Mouse (Mus musculus) heart, postnatal 0 days (tissue): Measurements from ENCODE around the gene Shkbp1. TPM values are rescaled to one million over a fixed set of nuclear protein-coding genes. Genes with fewer than 3 reads are reported as not detected.
A peak's percentile ranks its signal among the peaks of the same experiment; 100 is the strongest.

Source experiments
- ATAC-seq: fragments of 200-750 bp; cut with Nextera tagmentation; 2 replicates; pipeline ENCODE4 v1.8.0; 2017; ENCODE audit warnings: low read depth, moderate number of reproducible peaks, moderate library complexity; ENCODE audit not compliant: insufficient read depth
- DNase-seq: peaks from one replicate; pipeline ENCODE4 v3.0.0-alpha.2; 2016; ENCODE audit warnings: low spot score
- H3K27ac ChIP-seq: fragments of 300-500 bp; sonication (generic); 2 replicates; pipeline ENCODE4 v1.5.1; 2014; ENCODE audit warnings: low read depth, mild to moderate bottlenecking
- H3K27me3 ChIP-seq: fragments of 300-500 bp; sonication (generic); 2 replicates; pipeline ENCODE4 v1.6.1; 2014; ENCODE audit warnings: low read length, mixed read lengths; ENCODE audit not compliant: control insufficient read depth, insufficient read depth
- H3K36me3 ChIP-seq: fragments of 300-500 bp; sonication (generic); replicated peaks from 2 replicates; pipeline ENCODE4 v1.6.1; 2014; ENCODE audit warnings: low read length, mixed read lengths; ENCODE audit not compliant: control insufficient read depth, insufficient read depth
- H3K4me1 ChIP-seq: fragments of 300-500 bp; sonication (generic); 2 replicates; pipeline ENCODE4 v1.6.1; 2014; ENCODE audit warnings: antibody characterized with exemption; ENCODE audit not compliant: control insufficient read depth, insufficient read depth
- H3K4me2 ChIP-seq: fragments of 300-500 bp; sonication (generic); 2 replicates; pipeline ENCODE4 v1.6.1; 2014; ENCODE audit warnings: low read depth, mild to moderate bottlenecking, low read length, moderate library complexity
- H3K4me3 ChIP-seq: fragments of 300-500 bp; sonication (generic); 2 replicates; pipeline ENCODE4 v1.5.1; 2014; ENCODE audit warnings: low read depth, low read length
- H3K9ac ChIP-seq: fragments of 300-500 bp; sonication (generic); replicated peaks from 2 replicates; pipeline ENCODE4 v1.6.1; 2014; ENCODE audit warnings: low read depth, low read length, mixed read lengths
- H3K9me3 ChIP-seq: fragments of 300-500 bp; sonication (generic); replicated peaks from 2 replicates; pipeline ENCODE4 v1.6.1; 2016; ENCODE audit warnings: low read length; ENCODE audit not compliant: control insufficient read depth
- CTCF ChIP-seq: IDR thresholded peaks from 2 replicates; pipeline ENCODE4 v1.5.1; 2016; ENCODE audit warnings: antibody characterized with exemption, control low read depth, low read depth
- EP300 ChIP-seq: IDR thresholded peaks from 2 replicates; pipeline ENCODE4 v1.6.1; 2016; ENCODE audit warnings: antibody characterized with exemption, low read depth
- WGBS: fragments of 180-500 bp; shearing (Covaris S2); extraction: QIAGEN DNeasy Blood & Tissue Kit; methylation state at CpG from one replicate; pipeline ENCODE4 v1.1.7; 2014; 5-methylcytosine and 5-hydroxymethylcytosine counted together
- polyA plus RNA-seq: library from polyadenylated mRNA; unstranded; fragments of >200 nt; fragmentation: Nextera tagmentation; extraction: Ambion mirVana; gene quantifications from 2 replicates; pipeline ENCODE4 v1.2.1, GENCODE M21; 2015
- total RNA-seq: library from RNA; depleted of rRNA; stranded (reverse); fragments of >200 nt; gene quantifications from 2 replicates; pipeline ENCODE4 v1.2.3, GENCODE M21; 2014; ENCODE audit warnings: low replicate concordance

Shkbp1 gene
- total and polyA plus RNA-seq, 2 experiments from 2014 or later = 16.7 to 18.3 TPM

DNA sequence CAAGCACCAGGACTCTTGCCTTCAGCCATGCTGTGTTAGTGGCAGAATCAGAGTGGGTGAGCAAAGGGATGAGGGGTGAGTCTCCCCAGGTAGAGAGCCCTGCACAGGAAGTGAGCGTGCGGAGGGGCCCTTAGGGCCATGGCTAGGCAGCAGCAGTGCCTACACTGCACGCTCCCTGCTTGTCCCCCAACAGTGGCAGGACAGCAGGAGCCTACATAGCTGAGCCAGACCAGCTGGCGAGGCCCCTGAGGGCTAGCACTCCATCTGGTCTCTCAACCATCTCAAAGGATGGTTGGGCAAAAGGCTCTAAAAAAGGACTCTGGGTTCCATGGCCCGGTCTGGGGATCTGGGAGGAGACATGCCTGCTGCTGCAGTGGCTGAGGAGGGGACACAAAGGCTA lies 28.3 kb upstream of the Shkbp1 start:
- no peaks in the 10 kb centered on the region for H3K4me1 ChIP-seq
- no peaks in the 10 kb centered on the region for H3K36me3 ChIP-seq
- H3K9ac ChIP-seq = no peak overlapping the region
- H3K4me3 ChIP-seq = no peak overlapping the region
- ATAC-seq (no peak), DNase-seq (no peak)
- H3K9me3 ChIP-seq = no peaks in the 10 kb centered on the region
- H3K4me2 ChIP-seq = no peak overlapping the region
- no peak overlapping the region for H3K27ac ChIP-seq
- TF ChIP-seq EP300 (no peak), CTCF (no peak)
- WGBS = 71% methylated on average over 5 of the region's 5 CpGs
- H3K27me3 ChIP-seq = no peaks in the 10 kb centered on the region

DNA sequence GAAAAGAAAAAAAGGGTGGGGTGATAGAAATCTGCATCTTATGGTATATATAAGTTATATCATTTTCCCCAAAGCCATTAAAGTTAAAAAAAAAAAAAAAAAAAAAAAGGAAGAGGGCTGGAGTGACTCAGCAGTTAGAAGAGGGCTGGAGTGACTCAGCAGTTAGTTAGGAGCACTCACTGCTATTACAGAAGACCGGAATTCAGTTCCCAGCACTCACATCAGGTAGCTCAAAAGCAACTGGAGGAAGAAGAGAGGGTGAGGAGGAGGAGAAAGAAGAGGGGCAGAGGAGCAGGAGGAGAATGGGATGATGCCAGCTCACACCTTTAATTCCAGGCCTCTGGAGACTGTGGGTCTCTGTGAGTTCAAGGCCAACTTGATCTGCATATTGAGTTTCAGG lies 27.4 kb upstream of the Shkbp1 start:
- Histone ChIP-seq H3K4me2 (no peak overlapping the region), H3K27ac (no peak overlapping the region), H3K9ac (no peak overlapping the region), H3K9me3 (no peaks in the 10 kb centered on the region), H3K4me3 (no peak overlapping the region), H3K4me1 (no peaks in the 10 kb centered on the region), H3K36me3 (no peaks in the 10 kb centered on the region), H3K27me3 (no peaks in the 10 kb centered on the region)
- DNase-seq (no peak), ATAC-seq (no peak)
- TF ChIP-seq CTCF (no peak), EP300 (no peak)
- WGBS = 92% methylated on average over 1 of the region's 1 CpGs

DNA sequence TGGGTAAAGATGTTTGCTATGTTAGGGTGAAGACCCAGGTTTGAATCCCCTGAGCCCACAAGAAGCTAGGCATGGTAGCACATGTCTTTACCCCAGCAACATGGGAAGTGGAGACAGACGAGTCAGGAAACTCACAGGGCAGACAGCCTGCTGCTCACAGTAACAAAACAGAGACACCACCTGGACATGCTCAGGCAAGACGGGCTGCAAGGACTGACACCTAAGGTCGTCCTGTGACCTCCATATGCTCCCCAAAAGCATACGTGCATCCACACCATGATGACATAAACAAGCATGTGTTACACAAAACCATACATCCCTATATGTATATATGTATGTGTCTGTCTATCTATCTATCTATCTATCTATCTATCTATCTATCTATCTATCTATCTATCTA lies 25.7 kb upstream of the Shkbp1 start:
- WGBS = 48% methylated on average over 4 of the region's 4 CpGs
- Histone ChIP-seq H3K4me1 (no peaks in the 10 kb centered on the region), H3K4me2 (no peak overlapping the region), H3K9ac (no peak overlapping the region), H3K9me3 (no peaks in the 10 kb centered on the region), H3K27me3 (peaks cover 10% of the 10 kb centered on the region), H3K36me3 (no peaks in the 10 kb centered on the region), H3K27ac (no peak overlapping the region), H3K4me3 (no peak overlapping the region)
- ATAC-seq (no peak), DNase-seq (no peak)
- TF ChIP-seq CTCF (no peak), EP300 (no peak)

DNA sequence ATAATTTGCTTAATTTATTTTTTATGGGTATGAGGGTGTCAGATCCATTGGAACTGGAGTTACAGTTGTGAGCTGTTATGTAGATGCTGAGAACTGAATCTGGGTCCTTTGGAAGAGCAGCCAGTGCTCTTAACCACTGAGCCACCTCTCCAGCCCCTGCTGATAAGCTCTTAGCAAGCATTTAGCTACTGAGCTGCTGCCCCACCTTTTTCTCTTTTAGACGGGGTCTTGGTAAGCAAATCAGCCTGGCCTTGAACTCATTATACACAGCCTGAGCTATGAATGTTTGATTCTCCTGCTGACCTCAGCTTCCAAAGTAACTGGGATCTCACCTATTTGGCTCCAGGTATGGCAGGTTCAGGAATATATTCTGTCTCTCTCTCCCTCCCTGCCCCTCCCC lies 25.2 kb upstream of the Shkbp1 start:
- 23% methylated on average over 1 of the region's 1 CpGs for WGBS
- no peaks in the 10 kb centered on the region for H3K36me3 ChIP-seq

GRCm38 (mm10) chr7:27379836-27380235 lies 24.0 kb upstream of the Shkbp1 start:
- H3K27ac ChIP-seq = no peak overlapping the region
- H3K36me3 ChIP-seq = no peaks in the 10 kb centered on the region
- DNase-seq (no peak), ATAC-seq (no peak)
- no peak overlapping the region for H3K4me3 ChIP-seq
- H3K9ac ChIP-seq = no peak overlapping the region
- no peak overlapping the region for H3K4me2 ChIP-seq
- H3K9me3 ChIP-seq = no peaks in the 10 kb centered on the region
- H3K4me1 ChIP-seq = no peaks in the 10 kb centered on the region
- TF ChIP-seq EP300 = no peak
- TF ChIP-seq CTCF = no peak
- WGBS = 84% methylated on average over 6 of the region's 6 CpGs
- peaks cover 25% of the 10 kb centered on the region for H3K27me3 ChIP-seq

More for the DNA sequence above, 25.2 kb upstream of the Shkbp1 start:
- ATAC-seq = no peak
- Histone ChIP-seq H3K27me3 (peaks cover 15% of the 10 kb centered on the region), H3K4me1 (no peaks in the 10 kb centered on the region), H3K27ac (no peak overlapping the region), H3K9me3 (no peaks in the 10 kb centered on the region), H3K4me2 (no peak overlapping the region), H3K4me3 (no peak overlapping the region), H3K9ac (no peak overlapping the region)
- no peak for DNase-seq
- TF ChIP-seq EP300 = no peak
- no peak for TF ChIP-seq CTCF

DNA sequence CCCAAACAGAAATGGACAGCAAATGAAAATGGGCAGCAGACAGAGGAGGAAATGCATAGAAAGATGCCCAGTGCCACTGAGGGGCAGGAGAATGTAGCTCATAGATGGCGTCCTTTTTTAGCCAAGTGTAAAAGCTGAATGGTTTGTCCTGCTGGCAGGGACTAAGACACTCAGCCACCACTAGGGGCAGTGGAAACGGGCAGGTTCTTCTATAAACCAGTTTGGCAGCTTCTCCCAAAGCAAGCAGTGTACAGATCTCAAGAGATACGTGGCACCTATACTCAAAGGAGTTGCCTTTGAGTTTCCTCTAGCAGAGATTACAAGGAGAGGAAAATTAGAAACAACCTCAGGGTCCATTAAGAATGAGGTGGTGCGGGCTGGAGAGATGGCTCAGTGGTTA lies 22.6 kb upstream of the Shkbp1 start:
- H3K4me2 ChIP-seq = no peak overlapping the region
- H3K36me3 ChIP-seq = no peaks in the 10 kb centered on the region
- TF ChIP-seq CTCF (peak; percentile 33; the same call in 1 of the 2 replicates), EP300 (no peak)
- WGBS = 20% methylated on average over 4 of the region's 4 CpGs
- H3K9ac ChIP-seq = no peak overlapping the region
- H3K9me3 ChIP-seq = no peaks in the 10 kb centered on the region
- DNase-seq (no peak), ATAC-seq (no peak)
- no peaks in the 10 kb centered on the region for H3K4me1 ChIP-seq
- H3K27me3 ChIP-seq = peaks cover 37% of the 10 kb centered on the region
- no peak overlapping the region for H3K4me3 ChIP-seq
- H3K27ac ChIP-seq = no peak overlapping the region
